Mouse (Mus musculus) skeletal muscle tissue, adult 2 months (tissue): ENCODE measurements around the gene Rhot2.
A peak's percentile ranks its signal among the peaks of the same experiment; 100 is the strongest.

Experiments used
- DNase-seq: peaks from one replicate; pipeline ENCODE4 v3.0.0-alpha.2; 2012; ENCODE audit warnings: low read depth, low spot score

The Rhot2 gene

GRCm38 (mm10) chr17:25801029-25801428 lies 43.6 kb downstream of the Rhot2 start:
- DNase-seq = no peak

- DNase-seq = peak; percentile 64
Observed at GRCm38 (mm10) chr17:25796951-25797369, 47.7 kb downstream of the Rhot2 start, which contains the start of gene Metrn. Metrn (minus strand) TSS chr17:25797136.

- peak; percentile 62 for DNase-seq
Observed at GRCm38 (mm10) chr17:25796211-25796771, 48.4 kb downstream of the Rhot2 start.

- DNase-seq = no peak
Observed at GRCm38 (mm10) chr17:25795609-25796092, 49.0 kb downstream of the Rhot2 start, which contains the start of gene AC134908.4. AC134908.4 (minus strand) TSS chr17:25795659.

- DNase-seq = no peak
Observed at GRCm38 (mm10) chr17:25794998-25795397, 49.7 kb downstream of the Rhot2 start.

GRCm38 (mm10) chr17:25794197-25794596 lies 50.5 kb downstream of the Rhot2 start:
- DNase-seq = no peak

GRCm38 (mm10) chr17:25792615-25793014 lies 52.0 kb downstream of the Rhot2 start, which contains the start of gene Fam173a:
Fam173a (minus strand) TSS chr17:25792901.
- DNase-seq = peak; percentile 66

GRCm38 (mm10) chr17:25791843-25792527 lies 52.7 kb downstream of the Rhot2 start:
- DNase-seq = peak; percentile 60

- no peak for DNase-seq
Observed at GRCm38 (mm10) chr17:25791320-25791842, 53.3 kb downstream of the Rhot2 start.
